Mouse (Mus musculus): ENCODE measurements around the gene Suv39h1. TPM values are rescaled to one million over a fixed set of nuclear protein-coding genes. Genes with fewer than 3 reads are reported as not detected.
"Not testable (repeated sequence)": the region's sequence is repeated elsewhere in the genome, so short reads cannot be mapped to it uniquely, and the experiment has no call there.

The Suv39h1 gene
- polyA plus RNA-seq, 1 experiment from 2014 or later, result 50.9 TPM

DNA sequence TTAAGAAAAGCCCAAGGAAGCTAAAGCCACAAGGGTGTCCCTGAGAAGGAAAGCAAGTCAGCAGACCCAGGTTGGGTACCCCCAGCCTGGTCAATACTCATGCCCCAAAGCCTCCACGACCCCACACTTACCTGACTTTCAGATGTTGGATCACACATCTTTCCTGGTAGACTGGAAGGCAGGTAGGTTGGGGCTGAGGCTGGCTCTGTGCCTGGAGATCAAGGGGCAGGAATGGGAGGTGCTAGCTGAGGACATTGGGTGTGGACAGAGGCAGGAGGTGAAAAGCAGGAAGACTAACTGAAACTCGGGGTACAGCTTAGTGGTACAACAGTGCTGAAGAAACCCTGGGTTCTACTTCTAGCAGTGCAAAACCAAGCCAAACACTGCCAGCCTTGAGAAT lies 56.3 kb downstream of the Suv39h1 start, which contains the start of gene Glod5:
Gene Glod5, minus strand, starts transcription at position 207 of the 400 bp plus-strand sequence.
- Histone ChIP-seq H3K9me3 (no peaks in the 10 kb centered on the region), H3K27ac (replicated peaks) (no peak within 1 kb of the TSS), H3K4me3 (no peak within 1 kb of the TSS), H3K4me2 (replicated peaks) (no peak within 1 kb of the TSS), H3K36me3 (no peaks in the 10 kb centered on the region), H3K9ac (replicated peaks) (no peak within 1 kb of the TSS), H3K4me1 (peaks cover under 1% of the 10 kb centered on the region; the same call in 1 of the 2 replicates), H3K27me3 (no peaks in the 10 kb centered on the region)
- 72% methylated on average over 2 of the region's 2 CpGs for WGBS
- ATAC-seq (replicated peaks), result no peak

DNA sequence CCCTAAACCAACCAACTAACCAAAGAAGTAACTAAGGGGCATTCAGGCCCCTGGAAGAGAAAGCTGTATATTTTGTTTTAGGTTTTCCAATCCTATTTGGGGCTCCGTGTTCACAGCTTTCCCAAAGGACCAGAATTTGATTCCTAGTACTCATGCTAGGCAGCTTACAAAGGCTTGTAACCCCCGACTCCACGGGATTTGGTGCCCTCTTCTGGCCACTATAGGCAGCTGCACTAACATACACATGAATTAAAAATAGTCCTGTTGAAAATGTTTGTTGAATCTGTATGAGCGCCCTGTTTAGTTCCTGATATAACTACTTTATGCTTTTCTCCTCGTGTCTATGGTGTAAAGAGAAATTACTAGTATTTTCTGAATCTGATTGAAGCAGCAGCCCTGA lies 57.4 kb downstream of the Suv39h1 start:
- H3K27ac ChIP-seq (replicated peaks), result no peak overlapping the region
- 11% methylated on average over 5 of the region's 5 CpGs for WGBS
- no peak overlapping the region for H3K4me3 ChIP-seq
- H3K36me3 ChIP-seq, result no peaks in the 10 kb centered on the region
- H3K4me2 ChIP-seq (replicated peaks), result no peak overlapping the region
- H3K4me1 ChIP-seq, result peaks cover 3% of the 10 kb centered on the region; the same call in 1 of the 2 replicates
- no peak for ATAC-seq (replicated peaks)
- no peaks in the 10 kb centered on the region for H3K27me3 ChIP-seq
- H3K9me3 ChIP-seq, result no peaks in the 10 kb centered on the region
- no peak overlapping the region for H3K9ac ChIP-seq (replicated peaks)

DNA sequence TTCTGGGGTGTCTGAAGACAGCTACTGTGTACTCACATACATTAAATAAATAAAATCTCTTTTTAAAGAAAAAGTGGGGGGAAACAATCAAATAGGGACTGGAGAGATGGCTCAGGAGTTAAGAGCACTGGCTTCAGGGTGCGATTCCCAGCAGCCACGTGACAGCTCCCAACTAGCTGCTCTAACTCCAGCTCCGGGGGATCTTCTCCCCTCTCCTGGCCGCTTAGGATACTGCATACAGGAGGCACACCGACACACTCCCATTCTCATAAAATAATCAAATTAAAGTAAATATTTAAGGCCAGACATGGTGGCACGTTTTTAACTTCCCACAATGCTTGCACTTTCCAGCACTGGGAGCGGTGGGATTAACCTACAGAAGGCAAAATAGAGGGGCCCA lies 58.9 kb downstream of the Suv39h1 start:
- WGBS, result 34% methylated on average over 7 of the region's 7 CpGs
- not testable (repeated sequence) for H3K4me1 ChIP-seq

DNA sequence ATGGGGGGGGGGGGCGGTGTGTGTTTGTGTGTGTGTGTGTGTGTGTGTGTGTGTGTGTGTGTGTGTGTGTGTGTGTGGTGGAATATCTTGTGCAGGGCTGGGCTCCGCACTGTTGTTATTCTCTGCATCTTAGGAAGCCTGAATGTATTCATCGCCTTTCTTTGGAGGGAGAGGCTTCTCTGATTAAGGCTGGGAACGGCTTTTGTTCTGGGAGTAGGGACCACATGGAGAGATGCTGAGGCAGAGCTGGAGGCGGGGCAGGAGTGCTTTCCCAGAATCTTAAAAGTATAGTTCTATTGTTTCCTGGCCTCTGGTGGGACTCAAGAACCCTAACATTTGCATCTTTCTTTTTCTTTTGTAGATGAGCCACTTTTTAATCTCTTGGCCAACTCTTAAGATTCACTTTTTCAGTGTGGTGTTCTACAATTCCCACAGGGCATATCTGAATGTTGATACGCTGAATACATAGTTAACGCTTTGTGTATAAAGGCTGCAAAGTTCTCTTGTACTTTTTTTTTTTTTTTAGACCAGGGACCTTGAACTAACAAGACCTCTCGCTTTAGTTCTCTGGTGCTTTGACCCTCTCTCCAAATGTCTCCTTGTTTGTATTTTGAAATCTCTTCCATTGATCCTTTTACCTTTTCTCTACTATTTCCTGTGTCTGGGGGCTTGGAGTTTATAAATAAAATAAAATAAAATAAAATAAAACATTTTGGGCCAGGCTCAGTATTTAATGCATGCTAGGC lies 60.8 kb downstream of the Suv39h1 start:
- Histone ChIP-seq H3K27me3 (no peaks in the 10 kb centered on the region), H3K4me2 (replicated peaks) (no peak overlapping the region), H3K4me1 (peaks cover 3% of the 10 kb centered on the region; the same call in 1 of the 2 replicates), H3K9me3 (no peaks in the 10 kb centered on the region), H3K27ac (replicated peaks) (no peak overlapping the region), H3K4me3 (no peak overlapping the region), H3K36me3 (no peaks in the 10 kb centered on the region), H3K9ac (replicated peaks) (no peak overlapping the region)
- 18% methylated on average over 8 of the region's 8 CpGs for WGBS
- ATAC-seq (replicated peaks), result 0 out of 2 replicates have a peak, but pooled peaks have one; percentile 48

More for the DNA sequence above, 58.9 kb downstream of the Suv39h1 start:
- H3K9me3 ChIP-seq; H3K27ac ChIP-seq (replicated peaks); H3K36me3 ChIP-seq; H3K9ac ChIP-seq (replicated peaks); H3K4me3 ChIP-seq; ATAC-seq (replicated peaks); H3K4me2 ChIP-seq (replicated peaks); H3K27me3 ChIP-seq: not testable (repeated sequence)

DNA sequence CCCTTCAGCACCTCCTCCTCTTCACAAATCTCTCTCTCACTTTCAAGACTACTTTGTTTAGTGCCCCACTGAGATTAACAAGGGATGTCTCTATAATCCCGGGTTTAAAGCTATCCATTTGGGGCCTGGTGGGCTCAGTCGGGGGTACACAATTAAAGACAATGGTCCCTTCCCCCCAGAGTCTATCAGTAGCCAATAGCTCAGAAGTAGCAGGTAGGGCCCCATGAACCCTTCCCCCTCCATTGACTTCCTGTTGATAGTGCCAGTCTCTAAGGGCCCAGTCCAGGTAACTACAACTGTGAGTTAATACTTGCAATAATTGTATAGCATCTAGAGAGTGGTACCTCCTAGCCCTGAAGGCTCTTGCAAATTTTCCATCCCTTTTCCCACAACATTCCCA lies 61.4 kb downstream of the Suv39h1 start:
- no peaks in the 10 kb centered on the region for H3K27me3 ChIP-seq
- no peak overlapping the region for H3K4me3 ChIP-seq
- ATAC-seq (replicated peaks), result no peak
- H3K9me3 ChIP-seq, result no peaks in the 10 kb centered on the region
- 24% methylated on average over 2 of the region's 2 CpGs for WGBS
- H3K4me2 ChIP-seq (replicated peaks), result no peak overlapping the region
- H3K27ac ChIP-seq (replicated peaks), result no peak overlapping the region
- no peak overlapping the region for H3K9ac ChIP-seq (replicated peaks)
- no peaks in the 10 kb centered on the region for H3K36me3 ChIP-seq
- peaks cover 3% of the 10 kb centered on the region; the same call in 1 of the 2 replicates for H3K4me1 ChIP-seq

Other genes starting within 250 kb of the Suv39h1 start
- 53.8 and 55.8 TPM in 2 replicates for gene Otud5, start 233.4 kb downstream of the Suv39h1 start, polyA plus RNA-seq (2015; fragmentation: Nextera tagmentation; extraction: Ambion mirVana)
- gene Pim2, start 196.5 kb downstream of the Suv39h1 start, polyA plus RNA-seq (2015; fragmentation: Nextera tagmentation; extraction: Ambion mirVana), result 16.3 and 17.6 TPM in 2 replicates
- 44.5 and 45.0 TPM in 2 replicates for gene Slc35a2, start 190.7 kb downstream of the Suv39h1 start, polyA plus RNA-seq (2015; fragmentation: Nextera tagmentation; extraction: Ambion mirVana)
- 207 and 210 TPM in 2 replicates for gene Pqbp1, start 175.5 kb downstream of the Suv39h1 start, polyA plus RNA-seq (2015; fragmentation: Nextera tagmentation; extraction: Ambion mirVana)
- gene Timm17b, start 175.4 kb downstream of the Suv39h1 start, polyA plus RNA-seq (2015; fragmentation: Nextera tagmentation; extraction: Ambion mirVana), result 160 and 165 TPM in 2 replicates
- gene Gm10491, start 166.9 kb downstream of the Suv39h1 start, polyA plus RNA-seq (2015; fragmentation: Nextera tagmentation; extraction: Ambion mirVana), result not detected in 2 replicates
- gene Gm10490, start 165.2 kb downstream of the Suv39h1 start, polyA plus RNA-seq (2015; fragmentation: Nextera tagmentation; extraction: Ambion mirVana), result not detected in 2 replicates
- 131 and 141 TPM in 2 replicates for gene Pcsk1n, start 154.9 kb downstream of the Suv39h1 start, polyA plus RNA-seq (2015; fragmentation: Nextera tagmentation; extraction: Ambion mirVana)
- not detected in 2 replicates for gene Eras, start 146.2 kb downstream of the Suv39h1 start, polyA plus RNA-seq (2015; fragmentation: Nextera tagmentation; extraction: Ambion mirVana)
- gene Hdac6, start 126.9 kb downstream of the Suv39h1 start, polyA plus RNA-seq (2015; fragmentation: Nextera tagmentation; extraction: Ambion mirVana), result 51.3 and 55.7 TPM in 2 replicates
- gene Gata1, start 96.7 kb downstream of the Suv39h1 start, polyA plus RNA-seq (2015; fragmentation: Nextera tagmentation; extraction: Ambion mirVana), result 0.09 and 0.15 TPM in 2 replicates
- 0.29 and 0.36 TPM in 2 replicates for gene Glod5, start 56.3 kb downstream of the Suv39h1 start, polyA plus RNA-seq (2015; fragmentation: Nextera tagmentation; extraction: Ambion mirVana)
- gene Was, start 15.7 kb upstream of the Suv39h1 start, polyA plus RNA-seq (2015; fragmentation: Nextera tagmentation; extraction: Ambion mirVana), result 0.09 TPM in 1 of 2 replicates, not detected in the other
- 52.0 and 53.0 TPM in 2 replicates for gene Wdr13, start 58.1 kb upstream of the Suv39h1 start, polyA plus RNA-seq (2015; fragmentation: Nextera tagmentation; extraction: Ambion mirVana)
- 381 and 393 TPM in 2 replicates for gene Rbm3, start 71.1 kb upstream of the Suv39h1 start, polyA plus RNA-seq (2015; fragmentation: Nextera tagmentation; extraction: Ambion mirVana)
- gene Tbc1d25, start 101.4 kb upstream of the Suv39h1 start, polyA plus RNA-seq (2015; fragmentation: Nextera tagmentation; extraction: Ambion mirVana), result 24.9 and 25.3 TPM in 2 replicates
- gene Ebp, start 118.8 kb upstream of the Suv39h1 start, polyA plus RNA-seq (2015; fragmentation: Nextera tagmentation; extraction: Ambion mirVana), result 21.7 and 24.0 TPM in 2 replicates
- 39.5 and 43.5 TPM in 2 replicates for gene Porcn, start 131.8 kb upstream of the Suv39h1 start, polyA plus RNA-seq (2015; fragmentation: Nextera tagmentation; extraction: Ambion mirVana)
- 51.1 and 54.3 TPM in 2 replicates for gene Ftsj1, start 177.6 kb upstream of the Suv39h1 start, polyA plus RNA-seq (2015; fragmentation: Nextera tagmentation; extraction: Ambion mirVana)
- gene Slc38a5, start 196.4 kb upstream of the Suv39h1 start, polyA plus RNA-seq (2015; fragmentation: Nextera tagmentation; extraction: Ambion mirVana), result 34.3 and 38.1 TPM in 2 replicates